Mouse (Mus musculus): ENCODE measurements around the gene Ccsap.

Ccsap gene

DNA sequence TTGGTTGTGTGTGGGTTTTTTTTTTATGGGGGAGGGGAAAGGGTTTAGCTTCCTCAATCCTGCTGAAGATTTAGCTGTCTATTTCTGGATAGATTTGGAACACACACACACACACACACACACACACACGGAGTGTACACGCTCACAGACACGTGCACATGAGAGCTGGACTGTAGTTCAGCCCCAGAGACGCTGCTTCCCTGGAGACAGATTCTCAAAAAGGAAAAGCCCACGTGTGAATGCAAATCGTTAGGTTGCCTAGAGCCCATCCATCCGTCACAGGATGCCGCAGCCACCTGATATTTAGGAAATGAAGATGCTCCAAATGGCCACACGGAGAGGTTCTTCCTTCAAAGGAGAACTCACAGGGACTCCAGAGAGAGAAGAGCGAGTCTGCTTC is 20.3 kb upstream of the Ccsap start:
- in situ Hi-C loops (cut with MboI), result no loop called here

GRCm38 (mm10) chr8:123877865-123878264 is 17.9 kb upstream of the Ccsap start:
- in situ Hi-C loops (cut with MboI), result no loop called here

DNA sequence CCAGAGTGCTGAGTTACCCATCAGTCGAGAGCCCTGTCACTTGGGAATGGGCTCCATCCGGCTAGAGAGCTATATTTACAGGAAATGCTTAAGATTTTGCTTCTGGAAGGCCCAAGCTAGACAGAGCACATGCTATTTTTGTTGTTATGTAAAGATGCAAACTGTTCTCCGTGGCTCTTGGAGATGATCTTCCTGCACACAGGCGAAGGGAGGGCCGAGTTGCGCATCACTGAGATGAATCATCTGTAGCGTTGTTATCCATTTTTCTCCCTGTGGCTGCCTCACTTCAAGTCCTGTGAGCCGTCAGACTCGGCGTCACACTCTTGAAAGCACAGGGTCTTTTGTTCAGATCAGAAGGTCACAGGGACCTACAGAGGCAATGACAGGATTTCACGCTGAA is 14.3 kb upstream of the Ccsap start:
- in situ Hi-C loops (cut with MboI), result no loop called here

- in situ Hi-C loops (cut with MboI), result no loop called here
Observed at GRCm38 (mm10) chr8:123873364-123873763, 13.4 kb upstream of the Ccsap start.

DNA sequence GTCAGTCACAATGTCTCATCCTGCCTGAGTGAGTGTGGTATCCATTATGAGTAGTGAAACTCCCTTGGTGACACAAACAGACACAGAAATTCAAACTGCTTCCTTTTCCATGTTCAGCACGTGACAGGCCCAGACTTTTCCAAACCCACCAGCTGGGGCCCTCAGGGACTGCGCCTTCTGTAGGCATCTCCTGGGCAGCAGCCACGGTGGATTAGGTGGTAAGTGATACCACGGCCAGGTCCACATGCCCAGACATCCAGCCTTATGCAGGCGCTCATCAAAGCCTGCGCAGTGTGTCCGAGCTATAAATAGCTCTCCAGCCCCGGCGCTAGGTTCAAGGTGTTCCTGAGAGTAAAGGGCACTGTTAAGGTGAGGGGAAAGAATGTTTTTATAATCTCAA is 12.0 kb upstream of the Ccsap start:
- in situ Hi-C loops (cut with MboI), result no loop called here

GRCm38 (mm10) chr8:123866971-123867370 is 7.0 kb upstream of the Ccsap start:
- in situ Hi-C loops (cut with MboI), result no loop called here

GRCm38 (mm10) chr8:123865786-123866185 is 5.8 kb upstream of the Ccsap start:
- in situ Hi-C loops (cut with MboI), result no loop called here

GRCm38 (mm10) chr8:123860386-123860785 is 377 bp upstream of the Ccsap start:
- in situ Hi-C loops (cut with MboI), result no loop called here

DNA sequence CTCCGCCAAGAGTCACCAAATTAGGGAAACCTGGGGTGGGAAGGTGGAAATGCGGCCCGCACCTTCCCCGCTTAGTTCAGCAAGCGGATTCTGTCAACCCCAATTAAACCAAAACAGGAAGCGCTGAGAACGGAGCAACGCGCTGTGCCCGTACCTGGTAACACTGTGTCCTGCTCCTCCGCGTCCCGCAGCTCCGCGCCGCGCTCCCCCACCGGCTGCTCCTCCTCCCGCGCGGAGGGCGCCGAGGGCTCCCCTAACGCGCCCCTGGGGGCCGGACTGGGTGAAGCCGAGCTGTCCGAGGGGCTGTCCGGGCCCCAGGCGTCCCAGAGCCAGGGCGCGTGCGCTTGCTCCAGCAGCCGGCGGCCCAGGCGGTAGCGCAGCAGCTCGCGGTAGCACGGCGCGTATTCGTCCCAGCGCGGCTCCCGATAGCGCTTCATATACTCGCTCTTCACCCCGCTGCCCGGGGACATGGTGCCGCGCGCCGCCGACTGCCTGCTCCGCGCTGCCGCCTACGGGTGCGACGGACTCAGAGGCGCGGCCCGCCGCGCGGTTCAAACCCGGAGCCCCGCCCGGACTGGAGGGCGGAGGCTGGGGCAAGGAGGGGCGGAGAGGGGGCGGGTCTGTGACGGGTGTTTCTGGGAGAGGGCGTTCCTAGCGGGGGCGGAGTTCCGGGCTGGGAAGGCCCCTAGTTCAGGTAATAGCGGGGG is 915 bp downstream of the Ccsap start:
- in situ Hi-C loops (cut with MboI), result no loop called here

DNA sequence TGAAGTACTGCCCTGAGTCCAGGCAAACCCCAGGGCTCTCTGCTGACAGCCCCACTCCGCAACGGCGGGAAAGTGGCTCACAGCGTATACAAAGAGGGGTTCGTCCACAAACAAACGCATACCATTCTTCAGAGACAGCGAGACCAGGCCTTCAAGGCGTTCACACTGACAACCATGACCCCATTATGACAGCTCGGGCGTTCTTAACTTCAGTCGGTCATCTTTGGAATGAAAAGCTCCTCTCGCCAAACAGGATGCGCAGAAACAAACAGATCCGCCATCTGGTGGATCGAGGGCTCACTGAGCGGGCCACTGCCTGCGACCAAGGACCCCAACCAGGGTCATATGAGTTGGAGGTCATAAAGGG is 1.5 kb downstream of the Ccsap start:
- in situ Hi-C loops (cut with MboI), result no loop called here

GRCm38 (mm10) chr8:123857361-123857760 is 2.6 kb downstream of the Ccsap start:
- in situ Hi-C loops (cut with MboI), result no loop called here

- in situ Hi-C loops (cut with MboI), result no loop called here
Observed at GRCm38 (mm10) chr8:123854733-123855475, 5.1 kb downstream of the Ccsap start.

DNA sequence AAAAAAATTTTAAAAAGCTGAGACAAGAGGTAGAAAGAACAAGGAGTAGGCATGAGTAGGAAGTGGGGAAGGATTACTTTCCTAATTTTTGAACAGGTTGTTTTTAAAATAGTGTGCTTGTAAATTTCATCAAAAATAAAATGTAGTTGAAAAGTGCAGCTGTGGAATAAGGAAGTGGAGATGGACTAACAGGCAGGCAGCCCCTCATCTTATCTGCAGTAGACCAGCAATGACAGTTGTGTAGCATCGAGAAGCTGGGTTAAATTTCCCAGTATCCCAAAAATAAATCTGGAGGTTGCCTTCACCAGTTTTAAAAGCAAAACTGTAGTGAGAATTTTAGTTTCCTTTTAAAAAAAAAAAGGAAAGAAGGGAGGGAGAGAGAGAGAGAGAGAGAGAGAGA is 5.8 kb downstream of the Ccsap start:
- in situ Hi-C loops (cut with MboI), result no loop called here

DNA sequence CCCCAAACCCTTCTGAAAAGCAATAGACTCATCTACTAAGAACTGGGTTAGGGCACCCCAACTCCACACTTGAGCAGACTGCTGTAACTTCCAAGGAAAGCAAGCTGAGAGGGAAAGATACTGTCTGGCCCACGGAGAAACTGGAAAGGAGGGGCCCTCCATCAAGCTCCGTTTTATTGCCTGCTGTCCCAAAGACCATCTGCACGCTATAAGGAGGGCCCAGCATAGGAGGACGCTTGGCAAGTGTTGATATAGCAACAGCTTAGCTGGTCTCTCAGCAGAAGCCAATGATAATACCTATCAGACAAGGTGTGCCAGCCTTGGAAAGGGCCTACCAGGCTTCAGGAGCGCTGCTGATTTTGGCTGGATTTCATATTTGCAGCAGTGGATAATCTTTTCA is 8.4 kb downstream of the Ccsap start:
- in situ Hi-C loops (cut with MboI), result no loop called here

GRCm38 (mm10) chr8:123849352-123849751 is 10.7 kb downstream of the Ccsap start:
- in situ Hi-C loops (cut with MboI), result no loop called here

DNA sequence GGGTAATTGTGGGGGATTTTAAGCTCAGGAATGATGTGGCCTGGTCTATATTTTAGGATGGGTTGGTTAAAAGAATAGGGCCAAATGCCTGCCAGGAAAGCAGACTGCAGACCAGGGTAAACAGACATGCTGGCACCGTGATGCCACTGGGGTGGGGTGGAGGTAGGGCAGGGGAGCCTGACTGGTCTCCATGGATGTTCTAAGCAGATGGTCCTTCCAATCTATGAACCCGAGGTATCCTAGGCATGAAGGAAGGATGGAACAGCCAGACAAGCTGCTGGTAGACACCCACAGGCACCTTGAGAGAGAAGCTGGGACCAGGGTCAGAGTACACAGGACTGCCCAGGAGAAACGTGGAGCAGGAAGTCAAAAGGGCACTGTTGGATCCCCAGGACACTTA is 12.5 kb downstream of the Ccsap start:
- in situ Hi-C loops (cut with MboI), result no loop called here

GRCm38 (mm10) chr8:123846509-123846908 is 13.5 kb downstream of the Ccsap start:
- in situ Hi-C loops (cut with MboI), result no loop called here

GRCm38 (mm10) chr8:123845991-123846390 is 14.0 kb downstream of the Ccsap start:
- in situ Hi-C loops (cut with MboI), result no loop called here

DNA sequence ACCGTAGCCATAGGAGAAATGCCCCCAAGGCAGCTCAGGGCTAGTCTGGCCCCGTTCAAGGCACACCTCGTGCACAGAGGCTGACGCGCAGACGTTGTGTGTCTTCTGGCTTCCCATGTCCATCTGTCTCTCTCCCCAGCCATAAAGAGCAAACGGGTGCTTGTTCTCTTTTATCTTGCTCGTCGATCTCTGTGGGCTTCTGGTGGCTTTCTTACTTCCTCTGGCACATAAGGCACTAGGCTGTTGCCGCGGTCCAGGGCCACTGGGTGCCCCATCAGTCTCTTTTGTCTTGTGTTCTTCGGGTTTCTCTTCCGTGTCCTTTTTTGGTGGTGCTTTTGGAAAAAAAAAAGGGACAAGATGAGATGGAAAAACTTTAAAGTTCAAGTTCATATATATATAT is 14.9 kb downstream of the Ccsap start:
- in situ Hi-C loops (cut with MboI), result no loop called here

GRCm38 (mm10) chr8:123844341-123844740 is 15.7 kb downstream of the Ccsap start:
- in situ Hi-C loops (cut with MboI), result no loop called here

GRCm38 (mm10) chr8:123842086-123842485 is 17.9 kb downstream of the Ccsap start:
- in situ Hi-C loops (cut with MboI), result no loop called here

GRCm38 (mm10) chr8:123840578-123841345 is 19.2 kb downstream of the Ccsap start:
- in situ Hi-C loops (cut with MboI), result no loop called here

DNA sequence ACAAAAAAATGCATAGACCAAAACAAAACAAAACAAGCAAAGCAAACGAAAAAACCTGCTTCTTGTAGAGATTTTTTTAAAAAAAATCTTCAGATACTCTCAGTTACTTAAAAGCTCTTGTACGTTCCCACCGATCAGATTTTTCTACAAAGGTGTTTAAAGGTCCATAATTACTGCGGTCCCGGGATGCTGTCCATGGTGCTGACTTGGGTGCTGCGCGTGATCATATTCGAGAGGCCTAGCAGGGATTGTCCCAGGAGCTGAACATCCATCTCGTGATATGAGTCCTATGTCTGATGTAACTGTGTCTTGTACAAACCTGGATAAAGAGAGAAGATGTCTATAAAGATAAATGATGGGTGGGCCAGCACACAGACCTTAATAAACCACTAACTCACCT is 21.5 kb downstream of the Ccsap start:
- in situ Hi-C loops (cut with MboI), result no loop called here
